Mouse (Mus musculus): ENCODE measurements around the gene Ttll13. TPM values are rescaled to one million over a fixed set of nuclear protein-coding genes. Genes with fewer than 3 reads are reported as not detected.

Gene Ttll13
- polyA plus RNA-seq, 1 experiment from 2014 or later, result 0.53 TPM

- no peaks in the 10 kb centered on the region for H3K9me3 ChIP-seq (ENCODE audit: control insufficient read depth, low read length)
- H3K4me3 ChIP-seq (ENCODE audit: low read depth, low read length), result no peak overlapping the region
- no peak overlapping the region for H3K27ac ChIP-seq (ENCODE audit: low read depth, low read length)
- DNase-seq (ENCODE audit: low spot score, missing footprints) (no peak), ATAC-seq (ENCODE audit: low FRiP score) (no peak)
- no peaks in the 10 kb centered on the region for H3K27me3 ChIP-seq (ENCODE audit: control insufficient read depth, insufficient read depth, low read length)
- H3K36me3 ChIP-seq (ENCODE audit: control insufficient read depth, insufficient read depth, low read length), result peaks cover 30% of the 10 kb centered on the region
- 88% methylated on average over 3 of the region's 3 CpGs for WGBS
- no peak overlapping the region for H3K9ac ChIP-seq (ENCODE audit: low read length)
- H3K4me2 ChIP-seq, result no peak overlapping the region
- no peaks in the 10 kb centered on the region for H3K4me1 ChIP-seq (ENCODE audit: control insufficient read depth, insufficient read depth, low read length)
Observed at GRCm38 (mm10) chr7:80307766-80308165, 61.6 kb downstream of the Ttll13 start.

Other genes starting within 250 kb of the Ttll13 start
- gene Zfp710, start 221.6 kb upstream of the Ttll13 start, polyA plus RNA-seq (2014; fragmentation: Nextera tagmentation; extraction: Ambion mirVana), result 25.6 and 31.3 TPM in 2 replicates
- gene Idh2, start 131.0 kb upstream of the Ttll13 start, polyA plus RNA-seq (2014; fragmentation: Nextera tagmentation; extraction: Ambion mirVana), result 349 and 357 TPM in 2 replicates
- gene Sema4b, start 59.5 kb upstream of the Ttll13 start, polyA plus RNA-seq (2014; fragmentation: Nextera tagmentation; extraction: Ambion mirVana), result 9.6 and 10.5 TPM in 2 replicates
- gene Cib1, start 13.6 kb upstream of the Ttll13 start, polyA plus RNA-seq (2014; fragmentation: Nextera tagmentation; extraction: Ambion mirVana), result 49.8 and 55.0 TPM in 2 replicates
- 3.8 and 4.5 TPM in 2 replicates for gene Gdpgp1, start 13.5 kb upstream of the Ttll13 start, polyA plus RNA-seq (2014; fragmentation: Nextera tagmentation; extraction: Ambion mirVana)
- 53.1 and 53.2 TPM in 2 replicates for gene Ngrn, start 14.8 kb downstream of the Ttll13 start, polyA plus RNA-seq (2014; fragmentation: Nextera tagmentation; extraction: Ambion mirVana)
- 12.6 and 14.3 TPM in 2 replicates for gene Vps33b, start 23.3 kb downstream of the Ttll13 start, polyA plus RNA-seq (2014; fragmentation: Nextera tagmentation; extraction: Ambion mirVana)
- gene Prc1, start 48.1 kb downstream of the Ttll13 start, polyA plus RNA-seq (2014; fragmentation: Nextera tagmentation; extraction: Ambion mirVana), result 231 and 232 TPM in 2 replicates
- 10.1 and 10.9 TPM in 2 replicates for gene Rccd1, start 78.1 kb downstream of the Ttll13 start, polyA plus RNA-seq (2014; fragmentation: Nextera tagmentation; extraction: Ambion mirVana)
- 28.8 and 30.4 TPM in 2 replicates for gene Unc45a, start 94.6 kb downstream of the Ttll13 start, polyA plus RNA-seq (2014; fragmentation: Nextera tagmentation; extraction: Ambion mirVana)
- gene Hddc3, start 96.7 kb downstream of the Ttll13 start, polyA plus RNA-seq (2014; fragmentation: Nextera tagmentation; extraction: Ambion mirVana), result 25.6 and 26.9 TPM in 2 replicates
- gene Man2a2, start 125.0 kb downstream of the Ttll13 start, polyA plus RNA-seq (2014; fragmentation: Nextera tagmentation; extraction: Ambion mirVana), result 5.8 and 6.9 TPM in 2 replicates
- gene Fes, start 141.6 kb downstream of the Ttll13 start, polyA plus RNA-seq (2014; fragmentation: Nextera tagmentation; extraction: Ambion mirVana), result 7.3 and 7.6 TPM in 2 replicates
- gene Furin, start 159.1 kb downstream of the Ttll13 start, polyA plus RNA-seq (2014; fragmentation: Nextera tagmentation; extraction: Ambion mirVana), result 2.7 TPM in 2 replicates